In genomic region chr5:114024885-114025284, GRCm38 (mm10) we compare ENCODE assay signal across 9 mouse cellular contexts. TPM values are rescaled to one million over a fixed set of nuclear protein-coding genes. Genes with fewer than 3 reads are reported as not detected.
DNase-seq lines count a peak whose midpoint lies in the region; ATAC-seq and TF ChIP-seq lines count a peak whose summit lies in the region.
"Had no signal": no experiment of that assay in that cellular context is flagged by ENCODE, and none has a peak within 500 bp of the region (broad histone marks: within the 10 kb centered on the region; RNA-seq: fewer than 3 reads in every experiment).

No protein-coding gene starts in this region.

- TF ChIP-seq CTCF in lung, postnatal 0 days (IDR thresholded peaks at IDR 0.05): no peak

- no peaks in the 10 kb centered on the region for H3K9me3 ChIP-seq in lung, postnatal 0 days (ENCODE audit: low read length)
- H3K9me3 ChIP-seq in forebrain, embryonic 11.5 days (ENCODE audit: control insufficient read depth, low read length): no peaks in the 10 kb centered on the region
- no peaks in the 10 kb centered on the region for H3K9me3 ChIP-seq in limb, embryonic 10.5 days (replicated peaks)

- no peaks in the 10 kb centered on the region for H3K4me1 ChIP-seq in lung, postnatal 0 days (ENCODE audit: insufficient read depth, low read depth, low read length)
- H3K4me1 ChIP-seq in forebrain, embryonic 11.5 days (replicated peaks; ENCODE audit: control insufficient read depth, insufficient read depth, low read length): no peaks in the 10 kb centered on the region
- peaks cover 16% of the 10 kb centered on the region for H3K4me1 ChIP-seq in limb, embryonic 10.5 days

- WGBS in lung, postnatal 0 days: 10% methylated on average over 10 of the region's 10 CpGs
- 10% methylated on average over 9 of the region's 10 CpGs for WGBS in forebrain, embryonic 11.5 days
- WGBS in limb, embryonic 10.5 days: 8% methylated on average over 10 of the region's 10 CpGs

- no peak overlapping the region for H3K9ac ChIP-seq in lung, postnatal 0 days (replicated peaks; ENCODE audit: low read depth)
- no peak overlapping the region for H3K9ac ChIP-seq in forebrain, embryonic 11.5 days (ENCODE audit: low read length)

- no peak overlapping the region for H3K4me2 ChIP-seq in lung, postnatal 0 days (replicated peaks; ENCODE audit: low read depth, low read length)
- no peak overlapping the region for H3K4me2 ChIP-seq in forebrain, embryonic 11.5 days (ENCODE audit: low read depth, low read length, severe bottlenecking)

- TF ChIP-seq EP300 in lung, postnatal 0 days (IDR thresholded peaks at IDR 0.05): no peak

- no peaks in the 10 kb centered on the region for H3K36me3 ChIP-seq in lung, postnatal 0 days (ENCODE audit: insufficient read depth, low read length)
- no peaks in the 10 kb centered on the region for H3K36me3 ChIP-seq in forebrain, embryonic 11.5 days (ENCODE audit: control insufficient read depth, insufficient read depth, low read length)
- no peaks in the 10 kb centered on the region for H3K36me3 ChIP-seq in limb, embryonic 10.5 days

- no peak overlapping the region for H3K27ac ChIP-seq in lung, postnatal 0 days (ENCODE audit: low read length)
- no peak overlapping the region for H3K27ac ChIP-seq in forebrain, embryonic 11.5 days (ENCODE audit: low read depth, low read length)
- H3K27ac ChIP-seq in limb, embryonic 10.5 days: no peak overlapping the region

- H3K27me3 ChIP-seq in lung, postnatal 0 days (replicated peaks; ENCODE audit: insufficient read depth, low read length): no peaks in the 10 kb centered on the region
- no peaks in the 10 kb centered on the region for H3K27me3 ChIP-seq in forebrain, embryonic 11.5 days (ENCODE audit: control insufficient read depth, insufficient read depth, low read length)
- H3K27me3 ChIP-seq in limb, embryonic 10.5 days (ENCODE audit: low read depth, poor library complexity, severe bottlenecking): no peaks in the 10 kb centered on the region

- no peak overlapping the region for H3K4me3 ChIP-seq in lung, postnatal 0 days (ENCODE audit: low read depth, low read length)
- no peak overlapping the region for H3K4me3 ChIP-seq in forebrain, embryonic 11.5 days (ENCODE audit: low read depth, low read length)
- no peak overlapping the region; the same call in 1 of the 2 replicates for H3K4me3 ChIP-seq in limb, embryonic 10.5 days

- peak; percentile 15 for DNase-seq in lung, postnatal 0 days (ENCODE audit: low spot score)
- DNase-seq in lung, adult 18-20 months: no peak
- DNase-seq in forebrain, embryonic 11.5 days (ENCODE audit: low spot score): peak; percentile 68
- DNase-seq in limb, embryonic 10.5 days (ENCODE audit: low spot score): peak; percentile 46
- DNase-seq in urinary bladder, postnatal 14 days (ENCODE audit: low spot score): no peak
- no peak for DNase-seq in cerebellum, adult 9-11 months
- DNase-seq: thymus, postnatal 4 days had no signal

- ATAC-seq in lung, postnatal 0 days: peak; percentile 16; the same call in 1 of the 2 replicates
- no peak for ATAC-seq in forebrain, embryonic 11.5 days (replicated peaks; ENCODE audit: low FRiP score)
- ATAC-seq in cerebellum, adult (ENCODE audit: insufficient number of reproducible peaks, low FRiP score, low TSS enrichment): no peak

RNA-seq across cellular contexts. Expression of gene Dao, which starts 21.4 kb away (rescaled TPM):
- polyA plus RNA-seq in lung, postnatal 0 days (2015; fragmentation: Nextera tagmentation; extraction: Ambion mirVana): not detected in 2 replicates
- not detected in 2 replicates for polyA plus RNA-seq in forebrain, embryonic 11.5 days (2014; fragmentation: Nextera tagmentation; extraction: Ambion mirVana)
- not detected in 2 replicates for polyA plus RNA-seq in limb, embryonic 10.5 days (2016; fragmentation: Nextera tagmentation; extraction: Ambion mirVana)
- polyA plus RNA-seq: limb, embryonic 11.5 days had no signal

RNA-seq across cellular contexts. Expression of gene Ssh1, which starts 31.2 kb away (rescaled TPM):
- 13.2 and 14.3 TPM in 2 replicates for polyA plus RNA-seq in lung, postnatal 0 days (2015; fragmentation: Nextera tagmentation; extraction: Ambion mirVana)
- polyA plus RNA-seq in forebrain, embryonic 11.5 days (2014; fragmentation: Nextera tagmentation; extraction: Ambion mirVana): 25.7 and 28.7 TPM in 2 replicates
- polyA plus RNA-seq in limb, embryonic 10.5 days (2016; fragmentation: Nextera tagmentation; extraction: Ambion mirVana): 13.6 and 16.4 TPM in 2 replicates

RNA-seq across cellular contexts. Expression of gene Usp30, which starts 40.4 kb away (rescaled TPM):
- 8.3 and 8.7 TPM in 2 replicates for polyA plus RNA-seq in lung, postnatal 0 days (2015; fragmentation: Nextera tagmentation; extraction: Ambion mirVana)
- 13.9 and 14.0 TPM in 2 replicates for polyA plus RNA-seq in forebrain, embryonic 11.5 days (2014; fragmentation: Nextera tagmentation; extraction: Ambion mirVana)
- polyA plus RNA-seq in limb, embryonic 10.5 days (2016; fragmentation: Nextera tagmentation; extraction: Ambion mirVana): 12.7 and 15.5 TPM in 2 replicates

Comparison
In these comparisons a context has a peak if more than half of its experiments do, and no peak if none do; other contexts are left out.
1. DNase-seq: peak in lung, postnatal 0 days (single experiment), forebrain, embryonic 11.5 days (single experiment) and limb, embryonic 10.5 days (single experiment); none in lung, adult 18-20 months (0 of 2), urinary bladder, postnatal 14 days (single experiment) and cerebellum, adult 9-11 months (single experiment).